Mouse (Mus musculus) stomach, embryonic 15.5 days (tissue): ENCODE measurements around the gene Gm11096. TPM values are rescaled to one million over a fixed set of nuclear protein-coding genes. Genes with fewer than 3 reads are reported as not detected.
A peak's percentile ranks its signal among the peaks of the same experiment; 100 is the strongest.

ENCODE experiments used
- ATAC-seq: fragments of 200-750 bp; cut with Nextera tagmentation; 2 replicates; pipeline ENCODE4 v1.8.0; 2017; ENCODE audit warnings: low read depth, moderate number of reproducible peaks, moderate TSS enrichment; ENCODE audit not compliant: insufficient read depth, low FRiP score
- H3K27ac ChIP-seq: fragments of 300-500 bp; sonication (generic); 2 replicates; pipeline ENCODE4 v1.5.1; 2015; ENCODE audit warnings: mild to moderate bottlenecking, inconsistent platforms
- H3K27me3 ChIP-seq: fragments of 300-500 bp; sonication (generic); replicated peaks from 2 replicates; pipeline ENCODE4 v1.6.1; 2015; ENCODE audit warnings: inconsistent platforms
- H3K36me3 ChIP-seq: fragments of 300-500 bp; sonication (generic); 2 replicates; pipeline ENCODE4 v1.6.1; 2015; ENCODE audit warnings: inconsistent platforms
- H3K4me1 ChIP-seq: fragments of 300-500 bp; sonication (generic); 2 replicates; pipeline ENCODE4 v1.6.1; 2015; ENCODE audit warnings: inconsistent platforms
- H3K4me2 ChIP-seq: fragments of 300-500 bp; sonication (generic); 2 replicates; pipeline ENCODE4 v1.6.1; 2015; ENCODE audit warnings: mild to moderate bottlenecking, inconsistent platforms
- H3K4me3 ChIP-seq: fragments of 300-500 bp; sonication (generic); replicated peaks from 2 replicates; pipeline ENCODE4 v1.5.1; 2015; ENCODE audit warnings: inconsistent platforms
- H3K9ac ChIP-seq: fragments of 300-500 bp; sonication (generic); 2 replicates; pipeline ENCODE4 v1.6.1; 2015; ENCODE audit warnings: inconsistent platforms
- H3K9me3 ChIP-seq: fragments of 300-500 bp; sonication (generic); 2 replicates; pipeline ENCODE4 v1.6.1; 2016; ENCODE audit warnings: inconsistent platforms
- WGBS: fragments of 180-500 bp; shearing (Covaris S2); methylation state at CpG from one replicate; pipeline ENCODE4 v1.1.7; 2015; 5-methylcytosine and 5-hydroxymethylcytosine counted together
- polyA plus RNA-seq: library from polyadenylated mRNA; unstranded; fragments of >200 nt; fragmentation: Nextera tagmentation; extraction: Ambion mirVana; gene quantifications from 2 replicates; pipeline ENCODE4 v1.2.1, GENCODE M21; 2015

Gm11096 gene
- not detected in 2 replicates for polyA plus RNA-seq

DNA sequence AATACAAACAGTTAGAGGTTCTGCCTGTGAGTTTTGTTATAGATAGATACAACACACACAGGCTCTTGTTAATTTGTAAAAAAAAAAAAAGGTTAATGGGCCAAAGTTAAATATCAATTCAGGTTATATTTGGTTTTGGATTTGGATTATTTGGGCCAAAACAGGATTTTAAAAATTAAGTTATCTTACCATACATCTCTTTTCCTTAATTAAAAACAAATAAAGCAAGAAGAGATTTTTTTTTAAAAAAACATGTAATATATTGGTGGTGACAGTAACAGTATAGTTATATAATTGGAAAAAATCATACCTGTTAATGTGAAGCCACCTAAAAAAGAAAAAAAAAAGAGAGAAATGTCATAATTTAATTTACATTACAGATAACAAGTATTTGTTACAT, at the start of gene Gm11096:
Gene Gm11096, plus strand, starts transcription at position 301 of the 400 bp plus-strand sequence.
- Histone ChIP-seq H3K27ac (no peak within 1 kb of the TSS), H3K9me3 (no peaks in the 10 kb centered on the region), H3K27me3 (no peaks in the 10 kb centered on the region), H3K4me2 (no peak within 1 kb of the TSS), H3K9ac (no peak within 1 kb of the TSS), H3K4me1 (no peaks in the 10 kb centered on the region), H3K36me3 (no peaks in the 10 kb centered on the region), H3K4me3 (no peak within 1 kb of the TSS)
- no peak for ATAC-seq

DNA sequence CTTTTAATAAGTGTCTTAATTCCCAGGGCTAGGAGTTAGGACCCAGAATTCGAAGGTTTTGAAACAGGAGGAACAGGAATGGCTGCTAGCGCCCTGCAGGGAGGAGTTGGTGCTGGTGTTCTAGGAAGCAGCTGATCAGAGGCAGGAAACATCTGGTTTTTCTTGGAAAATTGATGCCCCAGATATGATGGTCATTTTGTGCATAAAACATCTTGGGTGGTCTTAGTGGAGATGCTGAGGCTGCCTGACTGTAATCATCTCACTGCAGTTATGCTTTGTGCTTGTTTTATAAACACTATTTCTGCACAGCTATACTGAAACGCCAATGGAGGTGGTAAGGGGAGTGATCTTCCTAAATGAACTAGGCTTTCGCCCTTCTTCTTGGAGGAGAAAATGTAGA, 48.5 kb upstream of the Gm11096 start:
- Histone ChIP-seq H3K9me3 (no peaks in the 10 kb centered on the region), H3K36me3 (no peaks in the 10 kb centered on the region), H3K27ac (0 out of 2 replicates have a peak overlapping the region, but pooled peaks have one; percentile 13), H3K4me3 (no peak overlapping the region), H3K27me3 (no peaks in the 10 kb centered on the region), H3K9ac (no peak overlapping the region), H3K4me1 (0 out of 2 replicates have a peak, but pooled peaks cover 3% of the 10 kb centered on the region), H3K4me2 (no peak overlapping the region)
- no peak for ATAC-seq
- WGBS = 38% methylated on average over 4 of the region's 4 CpGs

- Histone ChIP-seq H3K4me3 (no peak overlapping the region), H3K27ac (no peak overlapping the region), H3K9ac (no peak overlapping the region), H3K9me3 (no peaks in the 10 kb centered on the region), H3K27me3 (no peaks in the 10 kb centered on the region), H3K4me1 (0 out of 2 replicates have a peak, but pooled peaks cover 3% of the 10 kb centered on the region), H3K36me3 (no peaks in the 10 kb centered on the region), H3K4me2 (no peak overlapping the region)
- ATAC-seq = no peak; the same call in 1 of the 2 replicates
- WGBS = 32% methylated on average over 2 of the region's 2 CpGs
Observed at GRCm38 (mm10) chr17:81394124-81394523, 47.4 kb upstream of the Gm11096 start.

DNA sequence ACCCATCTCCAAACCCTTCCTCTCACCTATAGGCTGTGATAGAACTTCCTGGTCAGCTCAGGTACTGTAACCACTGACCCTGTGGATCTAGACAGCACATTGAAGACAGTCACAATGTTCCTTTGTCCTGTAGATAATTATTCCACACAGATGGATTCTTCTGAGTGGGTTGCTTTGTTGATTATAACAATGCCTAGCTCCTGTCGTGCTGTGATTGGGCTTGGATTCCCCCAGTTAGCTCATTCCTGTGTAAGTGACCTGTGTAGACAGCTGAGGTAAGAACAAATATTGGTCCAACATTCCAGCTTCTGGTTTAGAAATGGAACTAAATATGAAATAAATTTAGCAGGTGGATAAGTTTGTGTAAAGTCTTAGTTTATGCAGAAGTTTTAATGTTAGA, 44.1 kb upstream of the Gm11096 start:
- Histone ChIP-seq H3K4me3 (no peak overlapping the region), H3K27me3 (no peaks in the 10 kb centered on the region)
- 60% methylated on average over 1 of the region's 1 CpGs for WGBS

DNA sequence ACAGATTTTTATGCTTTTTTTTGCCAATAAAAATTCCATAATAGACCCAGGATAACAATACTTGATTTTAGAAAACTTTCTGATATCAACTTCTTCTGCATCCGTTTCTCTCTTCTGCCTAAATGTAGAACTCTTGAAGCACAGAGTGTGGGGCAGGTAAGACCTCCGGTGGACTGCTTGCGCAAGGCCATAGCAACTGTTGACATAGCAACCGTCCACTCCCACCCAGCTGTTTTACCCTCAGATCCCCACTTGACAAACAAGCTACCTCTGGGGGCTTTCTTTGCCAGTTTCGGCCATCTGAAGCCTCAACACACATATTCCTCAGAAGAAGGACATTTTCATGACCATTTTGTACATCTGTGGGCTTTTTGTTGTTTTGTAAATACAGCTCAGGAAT, 41.2 kb upstream of the Gm11096 start:
- Histone ChIP-seq H3K9me3 (no peaks in the 10 kb centered on the region), H3K27ac (no peak overlapping the region), H3K4me1 (no peaks in the 10 kb centered on the region), H3K36me3 (no peaks in the 10 kb centered on the region), H3K9ac (no peak overlapping the region), H3K27me3 (no peaks in the 10 kb centered on the region), H3K4me2 (no peak overlapping the region), H3K4me3 (no peak overlapping the region)
- ATAC-seq = no peak
- 56% methylated on average over 5 of the region's 5 CpGs for WGBS

More for the DNA sequence above, 44.1 kb upstream of the Gm11096 start:
- no peaks in the 10 kb centered on the region for H3K36me3 ChIP-seq
- no peaks in the 10 kb centered on the region for H3K9me3 ChIP-seq
- no peak for ATAC-seq
- H3K9ac ChIP-seq = no peak overlapping the region
- H3K27ac ChIP-seq = no peak overlapping the region
- no peak overlapping the region for H3K4me2 ChIP-seq
- H3K4me1 ChIP-seq = 0 out of 2 replicates have a peak, but pooled peaks cover 3% of the 10 kb centered on the region

- Histone ChIP-seq H3K27ac (no peak overlapping the region), H3K9me3 (no peaks in the 10 kb centered on the region)
- WGBS = 51% methylated on average over 2 of the region's 2 CpGs
Observed at GRCm38 (mm10) chr17:81402636-81403035, 38.9 kb upstream of the Gm11096 start.

GRCm38 (mm10) chr17:81403121-81403520, 38.4 kb upstream of the Gm11096 start:
- H3K4me3 ChIP-seq = no peak overlapping the region
- no peak overlapping the region for H3K27ac ChIP-seq
- H3K27me3 ChIP-seq = no peaks in the 10 kb centered on the region
- H3K36me3 ChIP-seq = no peaks in the 10 kb centered on the region
- no peaks in the 10 kb centered on the region for H3K9me3 ChIP-seq
- no peak overlapping the region for H3K4me2 ChIP-seq
- H3K9ac ChIP-seq = no peak overlapping the region
- WGBS = 81% methylated on average over 4 of the region's 4 CpGs
- no peaks in the 10 kb centered on the region for H3K4me1 ChIP-seq
- ATAC-seq = no peak

More at GRCm38 (mm10) chr17:81402636-81403035, 38.9 kb upstream of the Gm11096 start:
- H3K4me3 ChIP-seq = no peak overlapping the region
- H3K36me3 ChIP-seq = no peaks in the 10 kb centered on the region
- no peaks in the 10 kb centered on the region for H3K4me1 ChIP-seq
- H3K4me2 ChIP-seq = no peak overlapping the region
- ATAC-seq = peak; percentile 58; the same call in 1 of the 2 replicates
- no peaks in the 10 kb centered on the region for H3K27me3 ChIP-seq
- H3K9ac ChIP-seq = no peak overlapping the region

DNA sequence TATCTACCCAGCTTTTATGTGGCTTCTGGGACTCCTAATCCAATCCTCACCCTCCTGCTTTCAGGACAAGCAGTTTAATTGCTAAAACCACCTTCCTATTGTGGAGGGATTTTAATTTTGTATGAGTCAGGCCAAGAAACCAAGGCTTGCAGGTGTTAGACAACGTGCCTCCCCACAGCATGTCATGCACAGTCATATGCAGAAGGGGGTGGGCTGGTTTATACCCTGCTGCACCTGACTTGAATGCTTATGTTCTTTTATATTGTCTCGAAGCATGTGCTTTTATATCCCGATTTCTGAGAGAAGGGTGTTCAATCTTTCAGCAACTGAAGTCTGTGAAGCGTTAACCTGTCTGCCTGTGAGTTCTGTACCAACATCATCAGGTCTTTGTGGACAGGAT, 37.3 kb upstream of the Gm11096 start:
- H3K9me3 ChIP-seq = no peaks in the 10 kb centered on the region
- H3K27me3 ChIP-seq = no peaks in the 10 kb centered on the region
- no peaks in the 10 kb centered on the region for H3K36me3 ChIP-seq
- no peak overlapping the region for H3K9ac ChIP-seq
- WGBS = 77% methylated on average over 4 of the region's 4 CpGs
- no peak overlapping the region for H3K27ac ChIP-seq
- H3K4me1 ChIP-seq = no peaks in the 10 kb centered on the region
- ATAC-seq = no peak
- no peak overlapping the region for H3K4me2 ChIP-seq
- no peak overlapping the region for H3K4me3 ChIP-seq

DNA sequence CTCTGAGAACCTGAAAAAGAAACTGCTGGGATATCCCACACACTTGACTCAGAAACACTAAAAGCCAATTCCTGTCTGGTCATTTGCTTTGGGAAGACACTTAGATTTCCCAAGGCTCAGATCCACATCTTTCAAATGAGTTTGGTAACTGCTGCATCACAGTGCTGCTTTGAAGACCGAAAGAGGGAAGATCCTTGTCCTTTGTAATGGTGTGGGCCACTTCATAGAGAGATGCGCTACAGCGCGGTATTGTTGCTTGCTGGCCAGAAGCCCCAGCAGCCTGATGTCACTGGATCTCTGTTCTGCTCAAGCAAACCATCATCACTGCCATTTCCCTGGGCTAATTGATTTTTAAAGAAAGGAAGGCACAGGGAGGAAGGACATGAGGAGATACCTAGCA, 28.8 kb upstream of the Gm11096 start:
- 89% methylated on average over 4 of the region's 4 CpGs for WGBS
- no peak for ATAC-seq

GRCm38 (mm10) chr17:81416361-81417114, 25.0 kb upstream of the Gm11096 start:
- no peak overlapping the region for H3K27ac ChIP-seq
- no peaks in the 10 kb centered on the region for H3K4me1 ChIP-seq
- H3K4me2 ChIP-seq = no peak overlapping the region
- no peaks in the 10 kb centered on the region for H3K36me3 ChIP-seq
- H3K9me3 ChIP-seq = no peaks in the 10 kb centered on the region
- H3K27me3 ChIP-seq = no peaks in the 10 kb centered on the region
- no peak for ATAC-seq
- 85% methylated on average over 6 of the region's 6 CpGs for WGBS
- no peak overlapping the region for H3K9ac ChIP-seq
- H3K4me3 ChIP-seq = no peak overlapping the region

More for the DNA sequence above, 28.8 kb upstream of the Gm11096 start:
- Histone ChIP-seq H3K4me3 (no peak overlapping the region), H3K9me3 (no peaks in the 10 kb centered on the region), H3K9ac (no peak overlapping the region), H3K4me1 (no peaks in the 10 kb centered on the region), H3K27ac (no peak overlapping the region), H3K4me2 (no peak overlapping the region), H3K27me3 (no peaks in the 10 kb centered on the region), H3K36me3 (no peaks in the 10 kb centered on the region)

DNA sequence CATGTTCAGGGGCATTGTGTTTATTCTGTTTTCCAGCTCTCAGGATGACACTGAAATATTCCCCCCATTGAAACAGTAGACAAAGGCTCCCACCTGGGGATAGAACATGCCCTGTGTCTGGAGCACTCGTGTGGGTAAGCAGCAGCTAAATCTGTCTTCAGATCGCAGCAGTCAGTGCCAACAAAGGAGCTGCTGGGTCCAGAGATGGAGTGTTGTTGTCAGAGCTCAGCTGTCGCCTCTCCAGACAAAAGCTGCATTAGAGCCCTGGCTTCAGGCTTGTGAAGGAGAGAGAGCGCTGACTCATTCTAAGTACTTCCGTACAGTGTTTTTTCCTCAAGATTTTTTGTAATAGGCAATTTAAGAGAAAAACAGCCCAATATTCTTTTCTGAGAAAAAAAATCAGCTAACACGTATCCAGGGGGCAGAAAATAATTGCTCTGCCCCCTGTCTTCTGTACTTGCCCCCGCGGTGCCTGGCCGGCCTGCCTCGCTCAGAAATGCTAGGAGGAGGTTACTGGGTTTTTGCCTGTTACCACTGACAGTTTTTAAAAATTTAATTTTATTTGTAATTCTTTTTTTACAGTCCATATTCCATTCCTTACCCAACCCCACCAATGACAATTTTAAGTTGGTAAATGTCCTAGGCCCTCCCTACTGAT, 21.6 kb upstream of the Gm11096 start:
- Histone ChIP-seq H3K27ac (no peak overlapping the region), H3K9me3 (no peaks in the 10 kb centered on the region), H3K36me3 (no peaks in the 10 kb centered on the region), H3K9ac (no peak overlapping the region), H3K4me3 (no peak overlapping the region), H3K27me3 (no peaks in the 10 kb centered on the region), H3K4me1 (no peaks in the 10 kb centered on the region), H3K4me2 (no peak overlapping the region)
- ATAC-seq = no peak
- 73% methylated on average over 10 of the region's 10 CpGs for WGBS

DNA sequence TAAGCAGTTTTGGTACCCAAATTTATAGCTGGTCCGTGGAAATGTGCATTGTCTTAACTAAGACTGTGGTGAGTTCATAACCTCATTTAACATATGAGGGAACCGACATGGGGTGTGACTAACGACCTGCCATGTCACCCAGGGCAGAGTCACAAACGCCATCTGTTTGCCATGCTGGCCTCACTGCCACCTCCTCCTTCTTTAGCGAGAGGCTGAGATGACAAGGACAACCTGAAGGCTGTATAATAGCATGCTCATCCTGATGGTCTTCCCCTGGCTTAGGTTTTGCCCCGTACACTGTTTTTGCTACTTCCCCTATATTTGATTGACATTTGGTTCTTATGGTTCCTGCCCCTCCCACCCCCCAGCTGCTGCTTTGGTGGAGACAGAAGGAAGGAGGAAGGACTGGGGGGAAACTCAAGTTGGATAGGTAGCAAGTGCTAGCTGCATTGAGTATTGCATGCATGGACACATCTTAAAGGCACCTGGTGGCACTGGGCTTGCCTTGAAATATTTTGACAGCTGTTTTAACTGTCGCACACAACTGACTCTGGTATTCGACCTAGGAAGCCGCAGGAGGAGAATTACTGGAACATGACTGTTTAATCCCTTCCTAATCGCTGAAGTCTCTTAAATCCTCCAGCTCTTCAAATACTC, 17.2 kb upstream of the Gm11096 start:
- Histone ChIP-seq H3K4me2 (no peak overlapping the region), H3K36me3 (no peaks in the 10 kb centered on the region), H3K4me3 (no peak overlapping the region), H3K27me3 (no peaks in the 10 kb centered on the region), H3K4me1 (no peaks in the 10 kb centered on the region), H3K9ac (no peak overlapping the region), H3K9me3 (no peaks in the 10 kb centered on the region), H3K27ac (no peak overlapping the region)
- ATAC-seq = no peak
- 56% methylated on average over 10 of the region's 10 CpGs for WGBS
